Mouse (Mus musculus) liver, embryonic 14.5 days (tissue): Measurements from ENCODE around the gene Zc3h18.

Source experiments
- CTCF ChIP-seq: IDR thresholded peaks from 2 replicates; pipeline ENCODE4 v1.5.1; 2016; ENCODE audit warnings: antibody characterized with exemption, low read depth, control low read depth
- EP300 ChIP-seq: IDR thresholded peaks from 2 replicates; pipeline ENCODE4 v1.6.1; 2016; ENCODE audit warnings: antibody characterized with exemption, low read depth

DNA sequence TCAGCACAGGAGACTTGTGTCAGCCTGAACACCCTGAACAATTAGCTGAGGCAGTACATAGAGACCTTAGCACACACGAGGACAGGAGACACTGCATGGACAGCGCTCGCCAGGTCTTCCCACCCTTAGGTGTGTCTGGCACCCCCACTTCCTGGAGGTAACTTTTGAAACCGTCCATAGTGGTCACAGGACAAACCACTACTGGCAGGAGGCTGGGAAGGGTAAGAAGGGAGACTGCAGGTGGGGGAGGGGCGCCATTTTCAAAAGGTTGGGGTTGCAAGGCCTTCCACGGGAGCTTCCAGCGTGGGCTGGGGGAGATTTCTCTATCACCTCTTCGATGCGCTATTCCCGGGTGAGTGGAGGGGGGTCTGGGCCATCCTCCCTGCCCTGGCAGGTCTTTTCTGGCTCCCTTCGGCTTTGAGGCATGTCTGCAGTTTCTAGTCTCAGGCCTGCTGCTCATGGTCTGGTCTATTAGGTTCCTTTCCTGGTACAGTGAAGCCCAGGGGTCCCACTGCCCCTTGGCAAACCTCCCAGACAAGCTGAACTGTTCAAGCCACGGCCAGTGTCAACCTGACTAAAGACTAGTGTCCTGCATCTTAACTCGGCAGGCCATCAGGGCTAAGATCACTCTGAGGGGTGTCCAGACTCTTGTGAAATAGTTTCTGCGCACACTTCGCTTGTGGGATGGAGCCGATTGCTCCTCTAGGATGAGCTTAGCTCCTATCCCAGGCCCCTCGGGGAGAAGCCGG is 55.5 kb downstream of the Zc3h18 start:
- TF ChIP-seq CTCF (no peak), EP300 (no peak)
